Mouse (Mus musculus) urinary bladder, postnatal 0 days (tissue): ENCODE results near the gene E2f8. TPM values are rescaled to one million over a fixed set of nuclear protein-coding genes. Genes with fewer than 3 reads are reported as not detected.

Source experiments
- polyA plus RNA-seq: library from polyadenylated mRNA; unstranded; fragments of >200 nt; fragmentation: Nextera tagmentation; extraction: Ambion mirVana; gene quantifications from 2 replicates; pipeline ENCODE4 v1.2.1, GENCODE M21; 2015

E2f8 gene
- polyA plus RNA-seq: 3.6 and 5.8 TPM in 2 replicates

GRCm38 (mm10) chr7:48881486-48881885 is at the start of gene E2f8:
E2f8 (minus strand) TSS chr7:48881596.

GRCm38 (mm10) chr7:48908521-48909341 is 27.3 kb upstream of the E2f8 start, which contains the start of gene Nav2:
Nav2 (plus strand) TSS chr7:48908716.

GRCm38 (mm10) chr7:48847820-48848650 is 33.4 kb downstream of the E2f8 start, which contains the start of gene Csrp3:
Csrp3 (minus strand) TSS chr7:48848033.

Other genes starting within 250 kb of the E2f8 start
- not detected in 2 replicates for gene Mrgprb3, start 237.8 kb downstream of the E2f8 start, polyA plus RNA-seq
- gene Zdhhc13, start 92.6 kb downstream of the E2f8 start, polyA plus RNA-seq: 24.4 and 28.7 TPM in 2 replicates
- not detected in 2 replicates for gene Csrp3, start 33.6 kb downstream of the E2f8 start, polyA plus RNA-seq
- 14.5 and 16.9 TPM in 2 replicates for gene Nav2, start 27.1 kb upstream of the E2f8 start, polyA plus RNA-seq